Mouse (Mus musculus) layer of hippocampus, adult 11-12 months (tissue): ENCODE measurements around the gene Zfp740.

ENCODE experiments used
- DNase-seq: peaks from one replicate; pipeline ENCODE4 v3.0.0; 2022; ENCODE audit warnings: low spot score

Zfp740 gene

DNA sequence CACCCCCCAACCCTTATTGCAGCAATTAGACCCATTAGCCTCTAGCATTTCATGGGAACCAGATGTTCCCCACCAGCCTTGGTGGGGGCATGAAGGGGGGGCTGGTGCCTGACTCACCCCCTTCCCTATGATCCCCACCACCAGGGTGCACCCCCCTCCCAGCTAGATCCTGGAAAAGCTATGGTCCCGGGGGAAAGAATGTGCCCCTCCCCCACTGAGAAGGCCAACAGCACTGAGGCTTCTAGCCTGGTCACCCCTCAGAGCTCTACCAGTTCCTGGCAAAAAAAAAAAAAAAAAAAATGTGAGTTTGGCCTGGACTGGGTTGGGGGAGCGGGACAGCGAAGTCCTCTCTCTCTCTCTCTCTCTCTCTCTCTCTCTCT, 45.8 kb downstream of the Zfp740 start:
- no peak for DNase-seq

DNA sequence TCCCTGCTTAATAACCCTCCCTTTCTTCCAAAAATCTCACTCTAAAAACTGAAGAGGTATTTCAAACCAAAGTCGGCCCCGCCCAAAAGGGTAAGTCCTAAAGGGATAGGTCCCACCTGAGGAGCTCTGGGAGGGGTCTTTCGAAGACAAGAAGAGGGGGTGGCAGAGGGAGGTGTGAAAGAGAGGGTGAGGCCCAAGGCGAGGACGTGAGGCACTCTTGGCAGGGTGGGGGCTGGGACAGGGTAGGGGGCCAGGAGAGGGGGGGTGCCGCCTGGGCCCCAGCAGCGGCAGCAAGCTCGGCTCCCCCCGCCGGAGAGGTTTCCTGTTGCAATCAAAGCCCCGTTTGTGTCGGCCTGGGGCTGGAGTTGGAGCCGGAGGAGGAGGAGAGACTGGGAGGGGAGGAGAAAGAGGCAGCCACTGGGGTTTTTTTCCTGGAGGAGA, 46.2 kb downstream of the Zfp740 start:
- DNase-seq, result no peak

DNA sequence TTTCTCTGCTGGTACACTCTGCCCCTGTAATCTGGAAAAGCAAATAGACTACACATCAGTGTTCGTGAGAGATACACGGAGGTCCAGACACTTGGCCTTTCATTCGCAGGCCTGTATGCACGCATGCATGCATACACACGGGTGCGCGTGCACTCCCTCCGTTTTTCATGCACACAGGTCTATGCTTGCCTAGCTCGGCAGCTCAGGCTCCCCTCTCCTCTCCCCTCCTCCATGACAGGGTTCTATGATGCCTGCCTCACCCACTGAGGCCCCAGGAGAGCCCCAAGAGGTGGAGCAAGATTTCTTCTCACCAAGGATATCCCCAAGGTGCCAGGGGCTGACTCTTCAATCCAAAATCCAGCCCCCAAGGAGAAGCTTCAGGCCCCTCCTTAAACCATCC, 46.9 kb downstream of the Zfp740 start:
- DNase-seq, result no peak

DNA sequence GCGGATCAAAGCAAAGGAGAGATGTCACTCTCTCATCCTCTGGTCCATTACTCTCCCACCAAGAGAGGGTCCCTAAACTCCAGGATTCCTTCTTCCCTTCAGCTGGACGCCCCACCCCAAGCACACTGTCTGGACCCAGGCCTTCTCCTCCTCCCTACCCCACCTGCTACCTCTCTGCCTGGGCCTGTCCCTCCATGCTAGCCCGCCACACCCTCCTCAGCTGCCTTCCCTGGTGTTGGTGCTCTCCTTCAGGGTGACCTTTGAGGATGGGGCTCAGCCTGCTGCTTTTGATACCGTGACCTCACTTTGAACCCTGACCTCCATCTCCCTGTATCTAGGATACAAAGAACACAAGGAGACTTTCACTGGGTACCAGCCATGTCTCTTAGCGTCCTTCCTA, 47.5 kb downstream of the Zfp740 start:
- no peak for DNase-seq

DNA sequence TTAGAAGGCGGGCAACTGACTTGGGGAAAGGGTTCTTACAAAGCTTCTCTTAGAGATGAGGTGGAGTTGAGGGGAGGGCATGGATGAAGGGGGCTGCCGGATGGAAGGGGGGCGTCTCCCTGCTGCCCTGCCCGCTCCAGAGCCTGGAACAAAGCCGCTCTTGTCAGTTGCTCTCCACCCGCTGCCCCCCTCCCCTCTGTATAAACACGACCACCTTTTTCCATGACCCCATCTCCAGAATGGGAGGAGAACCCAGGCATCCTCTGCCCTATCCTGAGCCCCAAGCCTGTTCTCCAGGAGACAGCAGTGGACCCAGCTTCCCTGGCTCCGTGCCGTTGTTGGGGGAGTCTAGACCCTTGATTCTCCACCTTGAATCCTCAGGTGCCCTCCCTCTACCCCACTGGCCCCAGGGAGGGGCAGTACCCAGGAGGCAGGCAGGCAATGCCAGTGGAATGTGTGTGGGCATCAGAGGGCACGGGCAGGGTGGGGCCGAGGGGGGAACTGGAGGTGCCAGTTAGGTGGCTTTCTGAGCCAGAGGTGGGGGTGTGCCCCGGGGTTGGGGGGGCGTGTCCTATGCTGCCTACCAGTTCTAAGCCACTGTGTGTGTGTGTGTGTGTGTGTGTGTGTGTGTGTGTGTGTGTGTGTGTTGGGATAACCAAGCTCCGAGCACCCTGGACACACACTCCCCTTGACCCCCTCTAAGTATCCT, 52.7 kb downstream of the Zfp740 start:
- no peak for DNase-seq

DNA sequence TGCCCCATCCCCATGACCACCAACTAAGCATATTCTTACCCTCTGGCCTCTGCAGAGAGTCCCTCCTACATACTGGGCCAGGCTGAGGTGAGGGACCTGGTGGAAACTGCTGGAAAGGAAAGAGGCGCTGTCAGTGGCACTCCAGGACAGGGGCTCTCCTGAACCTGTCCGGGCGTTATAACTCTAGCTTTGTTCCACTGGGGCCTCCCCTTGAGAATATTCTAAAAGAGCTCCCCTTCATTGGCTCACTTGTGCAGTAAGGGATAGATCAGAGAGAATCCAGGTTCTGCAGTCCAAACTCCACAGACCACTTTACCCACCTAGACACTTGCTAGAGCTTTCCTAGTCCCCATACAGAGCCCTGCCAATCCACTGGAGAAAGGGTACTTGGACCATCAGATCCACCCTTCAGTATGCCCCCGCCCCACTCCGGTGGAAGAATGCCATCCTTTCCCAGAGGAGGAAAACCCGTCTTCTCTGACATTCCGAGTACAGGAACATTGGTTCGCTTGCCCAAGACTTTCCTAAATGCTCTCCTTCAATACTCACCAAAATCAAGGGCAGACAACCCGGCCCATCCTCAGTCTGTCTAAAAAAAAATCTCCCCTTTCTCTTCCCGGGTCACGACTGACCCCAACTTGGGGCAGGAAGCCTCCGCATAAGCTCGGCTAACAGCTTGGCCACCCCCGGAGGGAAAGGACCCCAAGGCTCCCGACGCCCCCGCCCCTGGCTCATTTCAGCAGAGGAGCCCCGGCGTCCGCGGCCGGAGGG, 53.6 kb downstream of the Zfp740 start:
- no peak for DNase-seq

DNA sequence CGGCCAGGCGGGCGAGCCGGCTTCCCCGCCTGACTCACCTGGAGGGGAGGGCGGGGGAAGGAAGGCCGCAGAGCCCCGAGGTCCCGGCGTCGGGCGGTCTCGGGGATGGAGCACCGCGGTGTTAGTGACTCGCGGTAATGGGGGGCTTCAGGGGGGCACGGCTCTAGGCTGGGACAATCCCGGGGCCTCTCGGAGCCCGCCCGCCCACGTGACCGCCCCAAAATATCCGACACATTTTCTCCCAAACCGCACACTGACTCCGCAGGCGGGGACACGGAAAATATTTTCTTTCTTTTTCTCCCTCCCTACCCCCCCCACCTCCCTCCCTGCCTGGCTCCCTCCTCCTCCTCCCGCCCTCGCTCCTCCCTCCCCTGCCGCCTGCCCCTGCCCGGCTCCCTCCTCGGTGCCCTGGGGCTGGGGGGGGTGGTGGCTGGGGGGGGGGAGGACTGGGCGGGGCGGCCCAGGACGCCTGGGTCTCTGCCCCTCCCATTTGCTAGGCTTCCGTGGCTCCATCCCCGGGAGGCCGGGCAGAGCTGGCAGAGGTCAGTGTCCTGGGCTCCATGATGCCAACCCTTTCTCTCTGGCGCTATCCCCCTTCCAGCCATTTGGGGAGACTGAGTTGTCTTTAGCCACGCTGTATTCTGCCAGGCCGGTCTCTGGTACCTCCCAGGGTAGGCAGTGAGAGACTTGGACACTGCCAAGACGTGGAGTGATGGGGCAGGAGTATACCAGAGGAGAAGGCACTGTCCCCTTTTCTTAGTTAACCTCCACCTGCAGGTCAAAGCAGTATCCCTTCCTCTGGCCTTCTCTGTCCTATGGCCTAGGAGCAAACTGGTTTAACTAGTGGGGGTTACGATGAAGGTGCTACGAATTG, 54.4 kb downstream of the Zfp740 start, which contains the start of gene Rarg:
Gene Rarg, minus strand, starts transcription at position 316 of the 874 bp plus-strand sequence.
- DNase-seq, result peak; percentile 36

DNA sequence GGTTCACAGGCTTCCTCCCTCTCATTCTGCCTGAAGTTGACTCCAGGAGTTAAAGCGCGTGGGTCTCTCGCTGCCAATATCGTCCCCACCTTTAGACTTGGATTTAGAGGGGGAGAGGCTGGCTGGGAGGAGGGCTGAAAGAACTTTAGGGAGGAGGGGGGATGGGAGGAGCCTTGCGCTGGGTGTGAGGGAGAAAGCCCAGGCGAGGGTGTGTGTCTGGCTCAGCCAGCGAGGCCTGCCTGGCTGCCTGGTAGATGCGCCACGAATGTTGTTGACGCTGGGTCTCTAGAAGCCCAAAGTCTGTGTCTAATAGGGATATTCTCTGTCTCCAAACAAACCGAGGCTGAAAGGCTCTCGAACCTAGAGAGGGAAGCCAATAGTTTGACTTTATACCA, 55.0 kb downstream of the Zfp740 start:
- DNase-seq, result no peak

DNA sequence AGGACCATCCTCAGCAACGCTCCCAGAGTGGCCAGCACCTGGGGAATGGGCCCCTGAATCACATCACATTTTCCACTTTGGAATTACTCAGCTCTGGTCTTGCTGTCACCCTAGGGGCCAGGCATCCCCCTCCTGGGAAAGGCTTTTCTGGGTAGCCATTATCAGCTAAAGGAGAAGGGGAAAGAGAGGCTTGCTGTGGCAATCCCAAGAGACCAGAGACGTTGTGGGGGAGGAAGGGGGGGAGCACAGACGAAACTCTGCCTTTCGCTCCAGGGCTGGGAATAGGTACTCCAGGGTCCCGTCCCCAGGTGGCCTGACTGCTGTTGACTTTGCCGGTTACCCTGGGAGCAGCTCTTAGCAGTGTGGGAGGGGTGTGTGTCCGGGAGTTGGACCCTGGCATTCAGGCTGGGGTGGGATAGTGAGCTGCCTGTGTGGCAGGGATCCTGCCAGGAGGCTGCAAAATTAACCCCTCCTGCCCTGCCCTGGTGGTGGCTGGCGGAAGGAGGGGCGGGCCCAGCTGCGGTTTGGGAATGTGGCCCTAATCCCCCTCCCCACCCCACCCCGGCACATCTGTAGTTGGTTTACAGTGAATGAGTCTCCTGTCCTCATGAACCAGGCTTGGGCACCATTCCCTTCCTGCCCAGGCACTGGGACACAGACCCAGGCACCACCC, 55.7 kb downstream of the Zfp740 start:
- DNase-seq, result no peak

DNA sequence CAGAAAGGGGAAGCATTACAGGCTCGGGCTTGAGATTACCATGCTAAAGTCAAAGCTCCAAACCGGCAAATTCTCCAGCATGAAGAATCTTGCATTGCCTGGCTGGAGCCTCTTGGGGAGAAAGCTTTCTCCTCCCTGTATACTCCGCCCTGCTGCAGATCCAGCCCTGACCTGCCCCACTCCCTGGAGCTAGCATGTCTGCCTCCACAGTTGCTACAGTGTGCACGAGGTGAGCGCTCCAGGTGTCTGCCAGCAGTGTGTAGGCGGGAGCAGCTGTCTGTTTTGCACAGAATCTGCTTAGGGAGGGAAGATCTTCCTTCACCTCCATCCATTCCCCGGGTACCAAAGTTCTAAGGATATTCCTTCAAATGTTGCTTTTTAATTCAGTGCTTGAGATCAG, 59.5 kb downstream of the Zfp740 start:
- DNase-seq, result no peak

DNA sequence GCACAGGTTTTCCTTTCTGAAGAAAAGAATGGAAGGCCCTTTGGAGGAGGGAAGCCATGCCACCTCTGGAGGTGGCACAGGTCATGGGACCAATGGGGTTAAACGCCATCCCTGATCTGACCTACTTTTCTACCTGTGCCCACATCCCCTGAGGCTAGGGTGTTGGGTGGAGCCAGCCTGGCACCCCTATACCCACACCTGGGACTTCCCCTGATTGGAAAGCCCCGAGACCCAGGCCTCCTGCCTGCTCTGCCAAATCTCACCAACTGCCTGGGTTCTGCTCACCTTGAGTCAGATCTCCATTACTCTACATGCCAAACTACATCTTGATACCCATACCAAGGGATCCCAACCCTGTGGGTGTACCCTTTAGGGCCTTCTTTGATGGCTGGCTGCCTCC, 60.0 kb downstream of the Zfp740 start:
- no peak for DNase-seq
